Mouse (Mus musculus) liver, embryonic 14.5 days (tissue): Measurements from ENCODE around the gene Olfr550.

Source experiments
- CTCF ChIP-seq: IDR thresholded peaks from 2 replicates; pipeline ENCODE4 v1.5.1; 2016; ENCODE audit warnings: antibody characterized with exemption, low read depth, control low read depth
- EP300 ChIP-seq: IDR thresholded peaks from 2 replicates; pipeline ENCODE4 v1.6.1; 2016; ENCODE audit warnings: antibody characterized with exemption, low read depth

- TF ChIP-seq CTCF: no peak
- TF ChIP-seq EP300: no peak
These were observed 46.9 kb downstream of the Olfr550 start, which contains the start of gene Olfr553 for GRCm38 (mm10) chr7:102618118-102618517.
